Mouse (Mus musculus): ENCODE measurements at regions not wholly inside any gene's neighbourhood (a gene's known extent, or its start where the extent isn't known, plus 50 kb on each side); places are given as distances from the start of the nearest gene placed in this dataset.

- no peak for DNase-seq (ENCODE audit: low read depth, low spot score)
These were observed 131.1 kb upstream of the Reg3g start for GRCm38 (mm10) chr6:78599751-78600150.

DNA sequence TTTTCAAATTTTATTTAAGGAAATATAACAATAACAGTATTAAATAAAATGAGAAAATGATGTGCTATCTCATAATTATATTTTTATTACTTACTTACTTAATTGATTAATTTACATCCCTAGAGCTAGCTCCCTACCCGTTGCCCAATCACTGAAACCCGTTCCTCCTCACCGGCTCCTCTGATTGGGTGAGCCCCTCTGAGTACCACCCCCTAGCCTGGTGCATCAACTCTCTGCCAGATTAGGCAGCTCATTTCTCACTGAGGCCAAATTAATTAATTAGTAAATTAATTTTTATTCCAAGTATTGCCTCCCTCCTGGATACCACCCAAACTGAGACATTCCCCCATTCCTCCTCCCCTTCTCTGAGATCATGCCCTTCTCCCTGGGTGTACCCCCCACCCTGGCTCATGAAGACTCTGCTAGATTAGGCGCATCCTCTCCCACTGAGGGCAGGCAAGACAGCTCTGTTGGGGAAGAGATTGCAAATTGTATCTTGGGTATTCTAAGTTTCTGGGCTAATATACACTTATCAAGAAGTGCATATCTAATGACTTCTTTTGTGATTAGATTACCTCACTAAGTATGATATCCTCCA, 101.4 kb upstream of the Reg3g start:
- DNase-seq (ENCODE audit: low read depth, low spot score): no peak

GRCm38 (mm10) chr6:78553008-78553698, 84.5 kb upstream of the Reg3g start:
- DNase-seq (ENCODE audit: low read depth, low spot score): peak; percentile 39

GRCm38 (mm10) chr6:78552353-78552698, 83.7 kb upstream of the Reg3g start:
- DNase-seq (ENCODE audit: low read depth, low spot score): peak; percentile 67

DNA sequence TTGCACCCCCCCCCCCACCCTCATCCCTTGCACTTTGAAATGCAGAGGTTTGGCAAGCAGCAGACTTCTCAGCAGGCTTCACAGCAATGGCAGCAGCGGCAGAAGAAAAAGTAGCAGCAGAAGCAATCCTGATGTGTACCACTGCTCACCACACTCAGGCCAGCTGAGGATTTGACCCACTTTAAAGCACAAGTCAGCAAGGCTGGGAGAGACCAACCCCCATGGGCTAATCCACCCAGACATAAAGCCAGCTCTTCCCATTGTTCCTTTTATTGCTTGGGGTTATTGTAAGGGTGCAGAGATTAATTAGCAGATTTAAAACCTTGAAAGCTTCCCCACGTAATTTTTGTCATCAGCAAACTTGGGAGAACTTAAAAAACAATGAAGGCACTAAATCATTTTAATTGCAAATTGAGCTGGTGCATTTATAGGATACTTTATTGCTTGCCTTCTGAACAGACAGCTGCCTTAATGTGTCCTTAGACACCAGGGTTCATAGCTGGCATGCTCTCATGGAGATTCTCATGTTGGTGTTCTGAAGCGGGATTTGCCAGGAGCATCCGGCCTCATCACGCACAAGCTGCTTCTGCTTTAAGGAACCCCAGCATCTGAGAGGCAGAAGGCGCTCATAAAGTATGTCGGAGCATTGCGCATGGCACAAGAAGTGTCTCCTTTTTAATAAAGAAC, 83.1 kb upstream of the Reg3g start:
- DNase-seq (ENCODE audit: low read depth, low spot score): peak; percentile 14

DNA sequence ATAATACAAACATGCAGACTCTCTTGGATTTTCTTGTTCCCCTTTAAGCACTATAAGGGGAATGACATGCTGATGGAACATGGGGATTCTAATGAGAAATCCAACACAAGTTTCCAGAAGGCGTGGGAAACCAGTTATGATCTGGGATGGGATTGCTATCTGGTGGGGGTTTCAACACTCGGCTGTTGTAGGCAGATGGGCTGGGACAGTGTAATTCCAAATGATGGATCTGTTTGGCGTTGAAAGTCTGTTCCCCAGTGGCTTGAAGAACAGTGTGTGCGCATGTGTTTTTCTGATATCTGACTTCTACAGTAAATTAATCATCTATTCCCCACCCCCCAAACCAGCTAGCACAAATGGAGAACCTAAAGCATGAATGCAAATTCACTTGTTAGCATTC, 79.8 kb upstream of the Reg3g start:
- peak; percentile 41 for DNase-seq (ENCODE audit: low read depth, low spot score)

DNA sequence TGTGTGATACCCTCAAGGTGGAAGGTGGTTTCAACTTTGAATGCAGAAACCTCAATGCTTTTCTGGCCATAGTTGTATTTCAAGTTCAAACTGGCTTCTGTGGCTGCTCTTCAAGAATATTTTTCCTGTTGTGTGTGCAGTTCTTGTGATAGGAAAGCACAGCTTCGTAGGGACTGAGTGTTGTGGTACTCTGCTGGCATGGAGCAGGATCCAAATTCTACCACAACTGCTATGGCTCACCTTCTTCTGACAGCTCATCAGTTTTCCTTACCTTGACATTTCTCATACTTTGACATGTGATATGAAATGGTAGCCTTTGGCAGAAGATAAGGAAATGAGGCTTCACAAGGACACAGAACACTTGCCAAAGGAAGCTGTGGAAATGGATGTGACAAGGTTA, 79.0 kb upstream of the Reg3g start:
- DNase-seq (ENCODE audit: low read depth, low spot score): no peak

DNA sequence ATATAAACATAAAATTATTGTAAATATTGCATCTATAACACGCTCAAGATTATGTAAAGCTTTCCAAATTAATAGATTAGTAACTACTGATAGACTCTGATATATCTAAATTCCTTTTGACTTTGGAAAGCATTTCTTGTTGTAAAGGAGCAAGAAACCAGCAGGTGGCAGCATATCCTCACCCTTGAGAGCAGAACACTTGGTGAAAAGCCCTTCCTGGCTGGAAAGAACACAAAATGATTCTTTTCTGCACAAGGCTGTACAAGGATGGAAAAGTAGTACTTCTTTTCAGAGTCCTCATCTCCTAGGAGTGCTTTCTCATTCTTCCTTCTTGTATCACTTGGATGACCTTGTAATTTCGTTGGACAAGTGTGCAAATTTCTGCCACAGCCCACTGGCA, 75.6 kb upstream of the Reg3g start:
- peak; percentile 85 for DNase-seq (ENCODE audit: low read depth, low spot score)

- DNase-seq (ENCODE audit: low read depth, low spot score): no peak
These were observed 68.8 kb upstream of the Reg3g start for GRCm38 (mm10) chr6:78537476-78537875.

DNA sequence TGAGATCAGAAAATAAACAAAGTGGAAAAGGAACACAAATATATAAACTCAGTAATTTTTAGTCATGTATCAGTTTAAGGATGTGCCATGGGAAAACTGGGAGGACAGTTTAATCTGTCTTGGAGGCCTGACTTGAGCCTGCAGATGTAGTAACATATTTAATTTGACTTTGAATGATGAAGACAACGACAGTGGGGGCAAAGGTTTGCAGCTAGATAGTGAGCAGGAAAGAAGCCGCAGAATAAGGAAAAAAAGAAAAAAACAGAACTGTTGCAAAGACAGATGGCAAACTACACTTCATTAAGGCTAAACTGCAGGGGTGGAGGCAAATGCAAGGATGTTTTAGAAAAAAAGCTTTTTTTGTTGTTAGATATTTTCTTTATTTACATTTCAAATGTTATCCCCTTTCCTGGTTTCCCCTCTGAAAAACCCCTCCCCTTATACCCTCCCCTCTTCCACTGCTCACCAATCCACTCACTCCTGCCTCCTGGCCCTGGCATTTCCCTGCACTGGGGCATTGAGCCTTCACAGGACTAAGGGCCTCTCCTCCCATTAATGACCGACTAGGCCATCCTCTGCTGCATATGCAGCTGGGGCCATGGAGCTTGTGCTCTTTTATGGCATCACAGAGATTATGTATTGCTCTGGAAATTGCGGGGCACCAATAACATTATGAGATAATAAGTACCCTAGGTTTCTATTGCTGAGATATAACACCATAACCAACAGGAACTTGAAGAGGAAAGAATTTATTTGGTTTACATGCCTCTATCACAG, 58.5 kb upstream of the Reg3g start:
- DNase-seq (ENCODE audit: low read depth, low spot score): no peak
